Mouse (Mus musculus) frontal cortex, postnatal 14 days (tissue): ENCODE measurements around the gene Sowaha.
"Not testable (repeated sequence)": the region's sequence is repeated elsewhere in the genome, so short reads cannot be mapped to it uniquely, and the experiment has no call there.

Experiments
- DNase-seq, 2 experiments: peaks; one replicate each; pipeline ENCODE4 v3.0.0; 2022; ENCODE audit warnings: low spot score in 2 of 2

Sowaha gene

DNA sequence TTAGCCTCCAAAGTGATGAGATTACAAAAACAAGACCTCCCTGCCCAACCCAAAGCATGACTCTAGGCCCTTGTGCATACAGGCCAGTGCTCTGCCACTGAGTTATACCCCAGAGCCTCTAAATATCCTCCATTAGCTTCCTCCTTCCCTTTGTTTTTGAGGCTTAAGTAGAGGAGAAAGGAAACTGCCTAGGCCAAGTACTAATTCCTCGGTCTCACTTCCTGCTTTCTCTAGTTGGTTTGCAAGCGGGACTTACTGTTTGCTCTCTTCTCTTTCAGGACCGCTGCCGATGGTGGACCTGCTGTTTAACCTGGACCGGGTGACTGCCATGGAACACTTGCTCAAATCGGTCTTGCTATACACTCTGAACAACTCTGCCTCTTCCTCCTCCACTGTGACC is 43.7 kb downstream of the Sowaha start:
- no peak for DNase-seq

DNA sequence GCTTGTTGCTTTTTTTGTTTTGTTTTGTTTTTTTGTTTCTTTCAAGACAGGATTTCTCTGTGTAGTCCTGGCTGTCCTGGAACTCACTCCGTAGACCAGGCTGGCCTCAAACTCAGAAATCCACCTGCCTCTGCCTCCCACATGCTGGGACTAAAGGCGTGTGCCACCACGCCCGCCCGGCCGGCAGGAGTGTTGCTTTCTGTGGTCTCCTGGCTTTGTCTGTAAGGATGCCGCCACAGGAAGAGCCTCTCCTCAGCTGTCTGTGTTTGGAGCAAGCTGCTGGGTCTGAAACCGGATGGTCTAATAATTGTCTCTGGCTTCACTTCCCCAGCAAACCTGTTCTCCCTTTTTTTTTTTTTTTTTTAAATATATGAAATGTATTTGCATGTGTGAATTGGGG is 44.6 kb downstream of the Sowaha start:
- DNase-seq = no peak

DNA sequence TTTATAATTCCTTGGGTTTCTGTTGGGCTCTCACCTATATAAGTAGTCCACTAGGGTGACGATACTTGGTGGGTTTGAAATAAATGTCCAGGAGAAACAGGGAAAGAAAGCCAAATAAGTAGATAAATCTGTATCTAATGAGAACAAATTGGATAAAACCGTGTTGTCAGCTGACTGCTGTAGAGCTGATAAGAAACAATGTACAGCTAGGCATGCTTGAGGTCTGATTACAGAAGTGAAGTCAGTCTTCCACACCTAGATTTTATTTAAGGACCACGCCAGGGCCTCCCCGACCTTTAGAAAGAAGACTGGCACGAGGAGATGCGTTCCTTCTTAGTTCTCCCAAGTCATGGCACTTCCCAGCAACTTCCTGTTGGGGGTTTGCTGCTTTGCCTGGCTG is 47.0 kb downstream of the Sowaha start:
- no peak for DNase-seq

DNA sequence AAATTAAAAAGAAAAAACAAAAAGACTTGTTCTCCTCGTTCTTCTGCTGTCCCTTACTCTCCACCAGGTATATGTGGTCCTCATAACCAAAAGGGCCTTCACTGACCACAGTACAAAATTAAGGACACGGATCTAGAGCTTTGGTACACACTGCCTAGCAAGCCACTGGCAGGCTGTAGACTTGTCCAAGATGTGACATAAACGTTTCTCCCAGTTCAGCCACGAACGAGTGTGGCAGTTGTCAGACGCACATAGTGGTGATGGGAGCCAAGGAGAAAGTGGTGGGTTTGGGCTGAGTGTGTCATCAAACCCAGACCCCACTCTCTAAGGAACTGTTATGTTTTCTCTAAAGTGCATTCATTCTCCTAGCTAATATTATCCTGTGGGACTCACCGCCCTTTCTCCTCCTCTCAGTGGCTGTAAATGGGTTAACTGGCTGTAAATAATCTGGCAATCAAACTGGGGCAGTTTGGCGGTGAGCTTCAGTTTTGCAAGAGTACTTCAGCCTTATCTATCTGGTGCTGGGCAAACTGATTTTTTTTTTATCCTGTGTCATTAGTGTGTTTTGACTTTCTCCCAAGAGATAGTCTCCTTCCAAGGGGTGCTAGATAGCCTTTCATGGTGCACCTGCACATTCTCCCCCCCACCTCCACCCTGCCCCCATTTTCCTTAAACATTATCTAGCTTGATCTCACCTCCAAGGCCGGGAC is 48.6 kb downstream of the Sowaha start:
- DNase-seq = no peak

DNA sequence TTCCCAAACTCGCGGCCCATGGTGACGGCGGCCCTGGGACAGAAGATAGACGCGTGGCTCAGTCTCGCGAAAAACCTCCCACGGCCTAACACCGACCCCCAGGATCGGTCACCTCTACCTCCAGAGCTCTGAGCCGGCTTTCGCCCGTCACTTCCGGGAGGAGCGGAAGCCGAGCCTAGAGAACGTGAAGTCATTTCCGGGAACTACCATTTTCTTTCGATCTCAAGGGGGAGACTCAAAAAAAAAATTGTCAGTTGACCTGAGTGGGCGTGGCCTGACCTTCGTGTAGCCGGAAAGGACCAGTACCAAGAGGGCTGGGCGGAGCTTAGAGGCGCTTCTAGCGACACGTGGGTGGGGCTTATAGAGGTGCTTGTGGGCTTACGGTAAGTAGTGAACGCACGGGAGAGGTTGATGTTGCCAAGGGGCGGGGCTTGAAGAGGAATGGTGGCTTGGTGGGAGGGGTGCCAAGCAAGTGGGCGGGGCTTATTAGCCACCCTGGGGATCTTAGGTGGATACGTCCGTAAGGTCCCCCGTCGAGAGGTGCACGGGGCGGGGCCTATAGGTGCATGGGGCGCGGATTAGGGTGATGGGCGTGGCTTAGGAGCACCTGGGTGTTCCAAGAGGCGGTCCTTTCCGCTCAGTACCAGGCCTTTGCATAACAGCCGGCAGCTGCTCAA is 49.3 kb downstream of the Sowaha start, which contains the start of the genes Uqcrq and Gdf9:
TSS of gene Uqcrq (minus strand) at position 162 of the 677 bp plus-strand sequence.
TSS of gene Gdf9 (plus strand) at position 354 of the 677 bp plus-strand sequence.
- DNase-seq = peak; percentile 99 to 100

DNA sequence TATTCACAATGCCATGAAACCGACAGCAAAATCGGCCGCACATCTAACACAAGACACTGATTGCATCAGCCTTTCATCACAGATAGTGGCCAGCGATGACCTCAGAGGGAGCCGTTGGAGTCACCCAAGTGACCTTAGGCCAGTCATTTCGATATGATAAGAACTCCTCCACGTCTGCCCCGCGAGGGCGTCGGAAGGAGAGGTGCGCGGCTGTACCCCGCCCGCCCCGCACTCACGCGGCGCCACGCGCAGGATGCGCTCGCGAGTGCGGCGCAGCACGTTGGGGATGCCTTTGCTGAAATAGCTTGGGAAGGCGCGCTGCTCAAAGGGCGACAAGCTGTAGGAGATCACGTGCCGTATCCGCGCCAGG is 49.8 kb downstream of the Sowaha start:
- no peak for DNase-seq

DNA sequence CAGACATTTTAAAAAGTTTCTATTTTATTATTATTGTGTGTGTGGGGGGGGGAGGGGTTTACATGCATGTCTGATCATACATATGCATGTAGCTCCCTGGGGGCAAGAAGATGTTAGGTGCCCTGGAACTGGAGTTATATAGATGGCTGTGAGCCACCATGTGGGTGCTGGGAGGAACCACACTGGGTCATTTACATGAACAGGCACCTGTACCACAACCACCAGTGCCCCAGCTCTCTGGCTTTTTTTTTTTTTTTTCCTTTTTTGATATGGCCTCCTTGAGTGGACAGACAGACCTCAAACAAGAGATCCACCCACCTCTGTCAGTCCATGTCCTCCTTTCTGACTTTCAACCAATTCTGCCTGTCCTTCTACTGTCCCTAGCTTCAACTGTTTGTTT is 50.9 kb downstream of the Sowaha start:
- no peak for DNase-seq

DNA sequence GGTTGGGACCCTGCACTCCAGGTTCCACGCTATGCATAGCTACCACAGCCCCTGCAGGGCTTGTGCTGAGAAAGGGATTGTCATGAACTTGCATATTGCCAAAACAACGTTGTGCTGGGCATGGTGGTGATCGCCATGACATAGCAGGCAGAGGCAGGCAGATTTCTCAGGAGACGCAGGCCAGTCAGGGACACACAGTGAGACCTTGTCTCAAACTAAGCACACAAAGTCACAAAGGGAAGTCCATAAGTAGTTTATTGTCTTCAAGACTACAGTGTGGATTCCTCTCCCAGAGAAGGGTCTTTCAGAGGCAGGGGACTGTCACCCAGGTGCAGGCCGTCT is 51.4 kb downstream of the Sowaha start:
- no peak for DNase-seq

DNA sequence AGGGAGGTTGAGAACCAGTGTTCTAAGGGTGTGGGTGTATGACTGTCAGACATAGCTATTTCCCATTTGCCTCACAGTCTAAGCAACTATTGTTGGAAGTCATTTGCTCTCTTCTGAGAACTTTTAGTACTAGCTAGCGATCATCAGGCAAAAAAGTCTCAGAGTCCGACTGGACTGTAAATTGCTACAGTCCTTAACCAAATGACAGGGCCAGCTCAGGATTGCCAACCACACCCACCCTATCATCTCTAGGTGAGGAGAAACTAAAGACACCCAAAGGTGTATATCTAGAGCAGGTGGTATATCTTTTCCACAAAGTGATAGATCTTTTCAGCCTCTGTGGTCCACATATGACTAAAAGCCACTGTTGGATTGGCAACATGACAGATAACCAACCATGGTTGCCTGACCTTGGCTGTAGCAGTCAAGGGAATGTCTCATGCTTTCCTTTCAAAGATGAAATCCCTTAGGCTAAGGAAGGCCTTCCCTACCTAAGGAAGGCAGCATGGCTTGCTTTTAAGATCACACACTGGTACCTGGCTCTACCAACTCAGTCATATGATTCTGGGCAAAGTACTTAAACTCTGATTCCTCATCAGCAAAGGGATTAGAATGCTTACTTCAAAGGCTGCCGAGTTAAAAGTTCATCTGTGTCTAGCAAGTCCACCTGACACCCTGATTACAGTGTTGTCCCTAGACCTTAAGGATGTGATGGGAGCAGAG is 51.9 kb downstream of the Sowaha start:
- DNase-seq = no peak

DNA sequence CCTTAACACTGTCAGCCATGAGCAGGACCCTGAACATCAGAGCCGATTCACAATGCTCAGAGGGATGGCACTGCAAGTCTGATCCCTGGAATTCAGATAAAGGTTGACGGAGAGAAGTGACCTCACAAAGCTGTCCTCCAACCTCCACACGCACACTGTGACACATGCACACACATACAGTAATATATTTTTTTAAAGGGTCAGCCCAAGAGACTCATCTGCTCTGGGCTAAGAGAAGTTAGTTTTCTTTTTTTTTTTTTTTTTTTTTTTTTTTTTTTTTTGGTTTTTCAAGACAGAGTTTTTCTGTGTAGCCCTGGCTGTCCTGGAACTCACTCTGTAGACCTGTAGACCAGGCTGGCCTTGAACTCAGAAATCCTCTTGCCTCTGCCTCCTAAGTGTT is 53.2 kb downstream of the Sowaha start:
- not testable (repeated sequence) for DNase-seq
